Mouse (Mus musculus): Measurements from ENCODE around the gene Sft2d1. TPM values are rescaled to one million over a fixed set of nuclear protein-coding genes. Genes with fewer than 3 reads are reported as not detected.

Gene Sft2d1
- polyA plus RNA-seq, 1 experiment = 56.2 TPM

- H3K27me3 ChIP-seq (ENCODE audit: control insufficient read depth, insufficient read depth, insufficient read length) = no peaks in the 10 kb centered on the region
- no peak overlapping the region for H3ac ChIP-seq (ENCODE audit: control insufficient read depth, insufficient read length)
- H3K4me2 ChIP-seq (ENCODE audit: low read depth) = no peak overlapping the region
- no peaks in the 10 kb centered on the region for H3K79me2 ChIP-seq (ENCODE audit: control insufficient read depth, insufficient read depth)
- TF ChIP-seq POLR2A (IDR thresholded peaks at IDR 0.05; ENCODE audit: insufficient read length, low read depth) = no peak
- no peak for TF ChIP-seq MYOD1 (IDR thresholded peaks at IDR 0.05; ENCODE audit: control insufficient read depth in 1 of 3, insufficient read length in 2 of 3, low read depth in 2 of 3)
- TF ChIP-seq REST (IDR thresholded peaks at IDR 0.05; ENCODE audit: insufficient read depth, insufficient read length) = no peak
- TF ChIP-seq E2F4 (IDR thresholded peaks at IDR 0.05; ENCODE audit: insufficient read depth) = no peak
- no peak for TF ChIP-seq MYOG (IDR thresholded peaks at IDR 0.05; ENCODE audit: control insufficient read depth in 1 of 3, insufficient read depth in 1 of 3, insufficient read length in 2 of 3, low read depth in 2 of 3)
- no peak for TF ChIP-seq USF1 (IDR thresholded peaks at IDR 0.05; ENCODE audit: low read depth)
- TF ChIP-seq TCF12 (IDR thresholded peaks at IDR 0.05; ENCODE audit: insufficient read depth, poor library complexity, severe bottlenecking) = no peak
- TF ChIP-seq MAX (IDR thresholded peaks at IDR 0.05; ENCODE audit: low read depth) = no peak
- no peak for TF ChIP-seq CEBPB (IDR thresholded peaks at IDR 0.05; ENCODE audit: insufficient read depth, poor library complexity, severe bottlenecking)
- no peak for TF ChIP-seq POLR2AphosphoS2 (IDR thresholded peaks at IDR 0.05; ENCODE audit: insufficient read length, low read depth)
- TF ChIP-seq SRF (IDR thresholded peaks at IDR 0.05; ENCODE audit: control insufficient read depth, insufficient read length, low read depth) = no peak
- TF ChIP-seq TCF3 (IDR thresholded peaks at IDR 0.05; ENCODE audit: insufficient read length, low read depth) = no peak
- no peaks in the 10 kb centered on the region for H3K36me3 ChIP-seq (ENCODE audit: control insufficient read depth, insufficient read depth)
- H3K4me3 ChIP-seq = no peak overlapping the region
Observed at GRCm38 (mm10) chr17:8296313-8296844, 14.5 kb upstream of the Sft2d1 start.

GRCm38 (mm10) chr17:8297746-8298145, 13.2 kb upstream of the Sft2d1 start:
- no peak overlapping the region for H3K4me3 ChIP-seq
- no peaks in the 10 kb centered on the region for H3K27me3 ChIP-seq (ENCODE audit: control insufficient read depth, insufficient read depth, insufficient read length)
- no peaks in the 10 kb centered on the region for H3K36me3 ChIP-seq (ENCODE audit: control insufficient read depth, insufficient read depth)
- no peak overlapping the region for H3ac ChIP-seq (ENCODE audit: control insufficient read depth, insufficient read length)
- TF ChIP-seq MAX (IDR thresholded peaks at IDR 0.05; ENCODE audit: low read depth) (no peak), POLR2AphosphoS2 (IDR thresholded peaks at IDR 0.05; ENCODE audit: insufficient read length, low read depth) (no peak), POLR2A (IDR thresholded peaks at IDR 0.05; ENCODE audit: insufficient read length, low read depth) (no peak), SRF (IDR thresholded peaks at IDR 0.05; ENCODE audit: control insufficient read depth, insufficient read length, low read depth) (no peak), TCF3 (IDR thresholded peaks at IDR 0.05; ENCODE audit: insufficient read length, low read depth) (no peak), CEBPB (IDR thresholded peaks at IDR 0.05; ENCODE audit: insufficient read depth, poor library complexity, severe bottlenecking) (no peak), USF1 (IDR thresholded peaks at IDR 0.05; ENCODE audit: low read depth) (no peak), TCF12 (IDR thresholded peaks at IDR 0.05; ENCODE audit: insufficient read depth, poor library complexity, severe bottlenecking) (no peak), MYOG (IDR thresholded peaks at IDR 0.05; ENCODE audit: control insufficient read depth in 1 of 3, insufficient read depth in 1 of 3, insufficient read length in 2 of 3, low read depth in 2 of 3) (no peak), REST (IDR thresholded peaks at IDR 0.05; ENCODE audit: insufficient read depth, insufficient read length) (no peak), E2F4 (IDR thresholded peaks at IDR 0.05; ENCODE audit: insufficient read depth) (no peak), MYOD1 (IDR thresholded peaks at IDR 0.05; ENCODE audit: control insufficient read depth in 1 of 3, insufficient read length in 2 of 3, low read depth in 2 of 3) (no peak)
- H3K4me2 ChIP-seq (ENCODE audit: low read depth) = no peak overlapping the region
- H3K79me2 ChIP-seq (ENCODE audit: control insufficient read depth, insufficient read depth) = no peaks in the 10 kb centered on the region

DNA sequence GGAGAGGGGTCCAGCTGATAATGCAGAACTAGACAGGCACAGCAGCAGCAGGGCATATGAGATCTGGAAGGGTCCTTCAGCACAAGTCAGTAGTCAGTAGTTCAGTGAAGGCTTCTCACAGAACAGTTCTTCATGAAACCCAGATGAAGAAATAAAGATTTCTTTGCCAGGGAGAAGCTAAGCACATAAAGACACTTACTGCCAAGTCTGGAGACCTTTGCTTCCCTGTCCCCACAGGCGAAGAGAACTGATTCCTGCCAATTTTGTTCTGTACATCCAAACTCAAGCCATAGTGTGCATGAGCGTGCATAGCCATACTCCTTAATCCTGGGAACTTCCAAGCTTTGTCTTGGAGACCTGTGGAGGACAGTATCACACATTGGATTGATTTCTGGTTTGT, 12.6 kb upstream of the Sft2d1 start:
- no peak overlapping the region for H3K4me2 ChIP-seq (ENCODE audit: low read depth)
- H3K36me3 ChIP-seq (ENCODE audit: control insufficient read depth, insufficient read depth) = no peaks in the 10 kb centered on the region
- H3ac ChIP-seq (ENCODE audit: control insufficient read depth, insufficient read length) = no peak overlapping the region
- no peaks in the 10 kb centered on the region for H3K79me2 ChIP-seq (ENCODE audit: control insufficient read depth, insufficient read depth)
- TF ChIP-seq TCF3 (IDR thresholded peaks at IDR 0.05; ENCODE audit: insufficient read length, low read depth) (no peak), POLR2A (IDR thresholded peaks at IDR 0.05; ENCODE audit: insufficient read length, low read depth) (no peak), TCF12 (IDR thresholded peaks at IDR 0.05; ENCODE audit: insufficient read depth, poor library complexity, severe bottlenecking) (no peak), MYOD1 (IDR thresholded peaks at IDR 0.05; ENCODE audit: control insufficient read depth in 1 of 3, insufficient read length in 2 of 3, low read depth in 2 of 3) (no peak), CEBPB (IDR thresholded peaks at IDR 0.05; ENCODE audit: insufficient read depth, poor library complexity, severe bottlenecking) (no peak), REST (IDR thresholded peaks at IDR 0.05; ENCODE audit: insufficient read depth, insufficient read length) (no peak), E2F4 (IDR thresholded peaks at IDR 0.05; ENCODE audit: insufficient read depth) (no peak), USF1 (IDR thresholded peaks at IDR 0.05; ENCODE audit: low read depth) (no peak), POLR2AphosphoS2 (IDR thresholded peaks at IDR 0.05; ENCODE audit: insufficient read length, low read depth) (no peak), MYOG (IDR thresholded peaks at IDR 0.05; ENCODE audit: control insufficient read depth in 1 of 3, insufficient read depth in 1 of 3, insufficient read length in 2 of 3, low read depth in 2 of 3) (no peak), MAX (IDR thresholded peaks at IDR 0.05; ENCODE audit: low read depth) (no peak), SRF (IDR thresholded peaks at IDR 0.05; ENCODE audit: control insufficient read depth, insufficient read length, low read depth) (no peak)
- no peaks in the 10 kb centered on the region for H3K27me3 ChIP-seq (ENCODE audit: control insufficient read depth, insufficient read depth, insufficient read length)
- H3K4me3 ChIP-seq = no peak overlapping the region

DNA sequence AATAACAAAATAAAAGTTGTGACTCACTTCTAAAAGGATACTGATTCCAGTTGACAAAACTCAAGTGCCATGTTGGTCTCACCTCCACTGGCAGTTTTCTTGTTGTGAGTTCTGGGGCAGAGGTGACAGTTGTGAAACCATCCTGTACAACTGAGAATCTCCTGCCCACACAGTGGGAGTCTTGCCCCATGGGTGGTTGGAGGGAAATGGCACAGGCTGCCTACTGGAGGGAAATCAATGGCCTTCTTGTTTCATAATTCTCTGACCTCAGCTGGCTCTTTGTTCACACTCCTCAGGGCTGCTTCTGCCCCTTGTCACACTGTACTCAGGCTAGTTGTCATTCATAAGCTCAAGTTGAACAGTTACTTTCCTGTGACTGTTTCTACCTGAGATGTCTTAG, 11.4 kb upstream of the Sft2d1 start:
- no peak overlapping the region for H3K4me2 ChIP-seq (ENCODE audit: low read depth)
- no peak for TF ChIP-seq E2F4 (IDR thresholded peaks at IDR 0.05; ENCODE audit: insufficient read depth)
- H3ac ChIP-seq (ENCODE audit: control insufficient read depth, insufficient read length) = no peak overlapping the region
- H3K36me3 ChIP-seq (ENCODE audit: control insufficient read depth, insufficient read depth) = no peaks in the 10 kb centered on the region
- H3K4me3 ChIP-seq = no peak overlapping the region
- no peaks in the 10 kb centered on the region for H3K79me2 ChIP-seq (ENCODE audit: control insufficient read depth, insufficient read depth)
- no peaks in the 10 kb centered on the region for H3K27me3 ChIP-seq (ENCODE audit: control insufficient read depth, insufficient read depth, insufficient read length)

DNA sequence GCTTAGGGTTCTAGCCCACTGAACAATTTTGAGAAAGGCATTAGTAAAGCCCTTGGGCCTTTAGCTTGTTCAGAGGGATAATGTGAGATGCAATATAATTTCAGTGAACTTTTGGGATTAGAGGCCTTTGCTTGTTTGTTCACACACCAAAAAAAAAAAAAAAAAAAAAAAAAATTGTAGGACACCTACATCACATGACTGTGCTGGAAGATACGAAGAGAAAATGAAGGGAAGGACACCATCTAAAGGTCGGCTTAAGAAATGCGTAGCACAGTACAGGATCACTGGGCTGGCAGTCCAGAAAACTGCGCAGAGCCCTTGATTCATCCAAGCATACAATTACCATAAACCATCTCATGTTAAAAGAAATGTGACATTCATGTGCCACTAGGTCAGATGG, 9.4 kb upstream of the Sft2d1 start:
- no peak for TF ChIP-seq MYOD1 (IDR thresholded peaks at IDR 0.05; ENCODE audit: control insufficient read depth in 1 of 3, insufficient read length in 2 of 3, low read depth in 2 of 3)
- Histone ChIP-seq H3K79me2 (ENCODE audit: control insufficient read depth, insufficient read depth) (no peaks in the 10 kb centered on the region), H3K4me2 (ENCODE audit: low read depth) (no peak overlapping the region)

More for the DNA sequence above, 9.4 kb upstream of the Sft2d1 start:
- no peak overlapping the region for H3ac ChIP-seq (ENCODE audit: control insufficient read depth, insufficient read length)
- no peaks in the 10 kb centered on the region for H3K27me3 ChIP-seq (ENCODE audit: control insufficient read depth, insufficient read depth, insufficient read length)
- no peaks in the 10 kb centered on the region for H3K36me3 ChIP-seq (ENCODE audit: control insufficient read depth, insufficient read depth)
- no peak overlapping the region for H3K4me3 ChIP-seq

Data from myocyte (in vitro differentiated cells).